Mouse (Mus musculus) CH12F3 (cell line): ENCODE results near the gene Tgfa.

ENCODE experiments used
- in situ Hi-C: fragments of 300-500 bp; cut with MboI; formaldehyde crosslinking; loops from 2 replicates; pipeline ENCODE4 v1.14.3; 2020; ENCODE audit warnings: low sequenced_read_pairs

Tgfa gene

GRCm38 (mm10) chr6:86222381-86222780 is 27.4 kb downstream of the Tgfa start:
- in situ Hi-C loops: no loop called here

- in situ Hi-C loops: no loop called here
Observed at GRCm38 (mm10) chr6:86225604-86226003, 30.6 kb downstream of the Tgfa start.

- in situ Hi-C loops: no loop called here
Observed at GRCm38 (mm10) chr6:86232367-86232766, 37.3 kb downstream of the Tgfa start.

GRCm38 (mm10) chr6:86233512-86234430 is 38.7 kb downstream of the Tgfa start:
- in situ Hi-C loops: no loop called here

GRCm38 (mm10) chr6:86244866-86245265 is 49.8 kb downstream of the Tgfa start:
- in situ Hi-C loops: no loop called here

- in situ Hi-C loops: no loop called here
Observed at GRCm38 (mm10) chr6:86245965-86246364, 50.9 kb downstream of the Tgfa start.

GRCm38 (mm10) chr6:86248562-86248961 is 53.5 kb downstream of the Tgfa start:
- in situ Hi-C loops: no loop called here

GRCm38 (mm10) chr6:86249042-86249441 is 54.0 kb downstream of the Tgfa start:
- in situ Hi-C loops: no loop called here

GRCm38 (mm10) chr6:86250236-86250635 is 55.2 kb downstream of the Tgfa start:
- in situ Hi-C loops: no loop called here

GRCm38 (mm10) chr6:86250830-86251229 is 55.8 kb downstream of the Tgfa start:
- in situ Hi-C loops: no loop called here

GRCm38 (mm10) chr6:86252176-86253125 is 57.4 kb downstream of the Tgfa start:
- in situ Hi-C loops: no loop called here

GRCm38 (mm10) chr6:86255899-86256298 is 60.9 kb downstream of the Tgfa start:
- in situ Hi-C loops: no loop called here

- in situ Hi-C loops: no loop called here
Observed at GRCm38 (mm10) chr6:86259242-86259641, 64.2 kb downstream of the Tgfa start.

- in situ Hi-C loops: no loop called here
Observed at GRCm38 (mm10) chr6:86260322-86261050, 65.5 kb downstream of the Tgfa start.

- in situ Hi-C loops: no loop called here
Observed at GRCm38 (mm10) chr6:86266786-86267185, 71.8 kb downstream of the Tgfa start.

- in situ Hi-C loops: no loop called here
Observed at GRCm38 (mm10) chr6:86270373-86271068, 75.5 kb downstream of the Tgfa start.

- in situ Hi-C loops: no loop called here
Observed at GRCm38 (mm10) chr6:86271130-86271529, 76.1 kb downstream of the Tgfa start.

- in situ Hi-C loops: no loop called here
Observed at GRCm38 (mm10) chr6:86275704-86276103, 80.7 kb downstream of the Tgfa start.

- in situ Hi-C loops: no loop called here
Observed at GRCm38 (mm10) chr6:86276816-86277215, 81.8 kb downstream of the Tgfa start.

- in situ Hi-C loops: no loop called here
Observed at GRCm38 (mm10) chr6:86277620-86278019, 82.6 kb downstream of the Tgfa start.
